Mouse (Mus musculus) midbrain, embryonic 16.5 days (tissue): ENCODE results near the gene Uchl5. TPM values are rescaled to one million over a fixed set of nuclear protein-coding genes. Genes with fewer than 3 reads are reported as not detected.

ENCODE experiments used
- ATAC-seq: fragments of 200-750 bp; cut with Nextera tagmentation; 2 replicates; pipeline ENCODE4 v1.8.0; 2017; ENCODE audit warnings: moderate TSS enrichment
- H3K27ac ChIP-seq: fragments of 300-500 bp; sonication (generic); 2 replicates; pipeline ENCODE4 v1.5.1; 2014; ENCODE audit warnings: mild to moderate bottlenecking, low read length, mixed read lengths
- H3K27me3 ChIP-seq: fragments of 300-500 bp; sonication (generic); 2 replicates; pipeline ENCODE4 v1.6.1; 2014; ENCODE audit warnings: low read depth, low read length, mixed read lengths; ENCODE audit not compliant: control insufficient read depth, insufficient read depth
- H3K36me3 ChIP-seq: fragments of 300-500 bp; sonication (generic); 2 replicates; pipeline ENCODE4 v1.6.1; 2014; ENCODE audit warnings: mild to moderate bottlenecking, low read length, moderate library complexity, mixed read lengths; ENCODE audit not compliant: control insufficient read depth, insufficient read depth
- H3K4me1 ChIP-seq: fragments of 300-500 bp; sonication (generic); 2 replicates; pipeline ENCODE4 v1.6.1; 2014; ENCODE audit warnings: mild to moderate bottlenecking, low read length, mixed read lengths; ENCODE audit not compliant: control insufficient read depth, insufficient read depth
- H3K4me2 ChIP-seq: fragments of 300-500 bp; sonication (generic); 2 replicates; pipeline ENCODE4 v1.6.1; 2014; ENCODE audit warnings: mild to moderate bottlenecking, low read length, mixed read lengths
- H3K4me3 ChIP-seq: fragments of 300-500 bp; sonication (generic); 2 replicates; pipeline ENCODE4 v1.5.1; 2014; ENCODE audit warnings: low read depth, mild to moderate bottlenecking, low read length, moderate library complexity, mixed read lengths
- H3K9ac ChIP-seq: fragments of 300-500 bp; sonication (generic); 2 replicates; pipeline ENCODE4 v1.6.1; 2014; ENCODE audit warnings: low read depth, low read length, mixed read lengths
- H3K9me3 ChIP-seq: fragments of 300-500 bp; sonication (generic); replicated peaks from 2 replicates; pipeline ENCODE4 v1.6.1; 2014; ENCODE audit warnings: mild to moderate bottlenecking, low read length, mixed read lengths; ENCODE audit not compliant: control insufficient read depth, poor library complexity, severe bottlenecking
- WGBS: fragments of 180-500 bp; shearing (Covaris S2); extraction: QIAGEN DNeasy Blood & Tissue Kit; methylation state at CpG from one replicate; pipeline ENCODE4 v1.1.7; 2014; 5-methylcytosine and 5-hydroxymethylcytosine counted together
- polyA plus RNA-seq: library from polyadenylated mRNA; unstranded; fragments of >200 nt; fragmentation: Nextera tagmentation; extraction: Ambion mirVana; gene quantifications from 2 replicates; pipeline ENCODE4 v1.2.1, GENCODE M21; 2015

Uchl5 gene
- polyA plus RNA-seq = 60.6 and 66.4 TPM in 2 replicates

- Histone ChIP-seq H3K4me2 (peak within 1 kb of the TSS; percentile 85), H3K4me3 (peak within 1 kb of the TSS; percentile 83), H3K27me3 (no peaks in the 10 kb centered on the region), H3K36me3 (no peaks in the 10 kb centered on the region), H3K27ac (peak within 1 kb of the TSS; percentile 88), H3K4me1 (peaks cover 32% of the 10 kb centered on the region), H3K9ac (peak within 1 kb of the TSS; percentile 82), H3K9me3 (no peaks in the 10 kb centered on the region)
- ATAC-seq = peak; percentile 98
- WGBS = under 1% methylated on average over 75 of the region's 84 CpGs
Observed at GRCm38 (mm10) chr1:143776446-143777411, at the start of gene Uchl5, which contains the start of gene Trove2. Gene Uchl5, plus strand, starts transcription at chr1:143777272. Gene Trove2, minus strand, starts transcription at chr1:143777068.

- Histone ChIP-seq H3K4me2 (no peak overlapping the region), H3K9ac (no peak overlapping the region), H3K9me3 (no peaks in the 10 kb centered on the region), H3K36me3 (no peaks in the 10 kb centered on the region), H3K27ac (no peak overlapping the region), H3K4me3 (no peak overlapping the region), H3K27me3 (no peaks in the 10 kb centered on the region), H3K4me1 (no peaks in the 10 kb centered on the region)
- no peak for ATAC-seq
- 84% methylated on average over 9 of the region's 9 CpGs for WGBS
Observed at GRCm38 (mm10) chr1:143727701-143728445, 49.2 kb upstream of the Uchl5 start.

GRCm38 (mm10) chr1:143730899-143731298, 46.2 kb upstream of the Uchl5 start:
- Histone ChIP-seq H3K9ac (no peak overlapping the region), H3K4me3 (no peak overlapping the region), H3K4me2 (no peak overlapping the region), H3K27me3 (no peaks in the 10 kb centered on the region), H3K9me3 (no peaks in the 10 kb centered on the region), H3K4me1 (no peaks in the 10 kb centered on the region), H3K36me3 (no peaks in the 10 kb centered on the region), H3K27ac (no peak overlapping the region)
- ATAC-seq = no peak
- WGBS = 61% methylated on average over 2 of the region's 2 CpGs

GRCm38 (mm10) chr1:143731691-143732090, 45.4 kb upstream of the Uchl5 start:
- H3K4me3 ChIP-seq = no peak overlapping the region
- ATAC-seq = no peak
- H3K9me3 ChIP-seq = no peaks in the 10 kb centered on the region

GRCm38 (mm10) chr1:143733914-143734410, 43.1 kb upstream of the Uchl5 start:
- ATAC-seq = no peak
- no peaks in the 10 kb centered on the region for H3K9me3 ChIP-seq
- H3K27ac ChIP-seq = no peak overlapping the region
- no peak overlapping the region for H3K4me2 ChIP-seq
- WGBS = 73% methylated on average over 5 of the region's 5 CpGs
- H3K36me3 ChIP-seq = no peaks in the 10 kb centered on the region
- H3K27me3 ChIP-seq = no peaks in the 10 kb centered on the region
- H3K4me1 ChIP-seq = no peaks in the 10 kb centered on the region
- H3K9ac ChIP-seq = no peak overlapping the region
- no peak overlapping the region for H3K4me3 ChIP-seq

More at GRCm38 (mm10) chr1:143731691-143732090, 45.4 kb upstream of the Uchl5 start:
- no peaks in the 10 kb centered on the region for H3K27me3 ChIP-seq
- 43% methylated on average over 4 of the region's 4 CpGs for WGBS
- no peaks in the 10 kb centered on the region for H3K36me3 ChIP-seq
- no peak overlapping the region for H3K9ac ChIP-seq
- no peak overlapping the region for H3K4me2 ChIP-seq
- H3K4me1 ChIP-seq = no peaks in the 10 kb centered on the region
- H3K27ac ChIP-seq = no peak overlapping the region

GRCm38 (mm10) chr1:143738811-143739210, 38.3 kb upstream of the Uchl5 start:
- peak overlapping the region; percentile 83 for H3K4me3 ChIP-seq
- H3K36me3 ChIP-seq = peaks cover 10% of the 10 kb centered on the region
- peak overlapping the region; percentile 93 for H3K9ac ChIP-seq
- H3K27ac ChIP-seq = peak overlapping the region; percentile 93
- H3K4me2 ChIP-seq = peak overlapping the region; percentile 83
- H3K4me1 ChIP-seq = peaks cover 4% of the 10 kb centered on the region
- 24% methylated on average over 11 of the region's 11 CpGs for WGBS
- H3K27me3 ChIP-seq = no peaks in the 10 kb centered on the region
- no peaks in the 10 kb centered on the region for H3K9me3 ChIP-seq
- ATAC-seq = peak; percentile 53

- Histone ChIP-seq H3K9ac (peak overlapping the region; percentile 93), H3K4me1 (peaks cover 4% of the 10 kb centered on the region), H3K36me3 (peaks cover 17% of the 10 kb centered on the region), H3K27me3 (no peaks in the 10 kb centered on the region), H3K27ac (peak overlapping the region; percentile 93), H3K4me2 (peak overlapping the region; percentile 83), H3K4me3 (peak overlapping the region; percentile 83), H3K9me3 (no peaks in the 10 kb centered on the region)
- WGBS = under 1% methylated on average over 71 of the region's 71 CpGs
- peak; percentile 96 for ATAC-seq
Observed at GRCm38 (mm10) chr1:143739361-143740350, 37.4 kb upstream of the Uchl5 start.

GRCm38 (mm10) chr1:143740581-143740980, 36.5 kb upstream of the Uchl5 start:
- no peak for ATAC-seq
- WGBS = 91% methylated on average over 9 of the region's 10 CpGs
- no peaks in the 10 kb centered on the region for H3K9me3 ChIP-seq
- H3K4me2 ChIP-seq = peak overlapping the region; percentile 83; the same call in 1 of the 2 replicates
- peaks cover 4% of the 10 kb centered on the region for H3K4me1 ChIP-seq
- peaks cover 23% of the 10 kb centered on the region for H3K36me3 ChIP-seq
- no peak overlapping the region for H3K4me3 ChIP-seq
- H3K27me3 ChIP-seq = no peaks in the 10 kb centered on the region
- H3K9ac ChIP-seq = no peak overlapping the region
- H3K27ac ChIP-seq = no peak overlapping the region
